Mouse (Mus musculus): ENCODE measurements around the gene Tmeff2. TPM values are rescaled to one million over a fixed set of nuclear protein-coding genes. Genes with fewer than 3 reads are reported as not detected.
"Not testable (repeated sequence)": the region's sequence is repeated elsewhere in the genome, so short reads cannot be mapped to it uniquely, and the experiment has no call there.

Tmeff2 gene
- polyA plus RNA-seq (2015; fragmentation: Nextera tagmentation; extraction: Ambion mirVana), result 3.9 and 4.7 TPM in 2 replicates

- H3K9me3 ChIP-seq (ENCODE audit: low read length); H3K36me3 ChIP-seq (ENCODE audit: insufficient read depth, low read length); ATAC-seq (ENCODE audit: low FRiP score, low TSS enrichment); H3K4me1 ChIP-seq (ENCODE audit: insufficient read depth, low read length); H3K27me3 ChIP-seq (ENCODE audit: insufficient read depth, low read length); H3K27ac ChIP-seq (ENCODE audit: low read length); H3K4me3 ChIP-seq (ENCODE audit: low read length); H3K9ac ChIP-seq (replicated peaks; ENCODE audit: low read length); H3K4me2 ChIP-seq (replicated peaks; ENCODE audit: low read depth, low read length): not testable (repeated sequence)
- WGBS, result 89% methylated on average over 9 of the region's 9 CpGs
Observed at GRCm38 (mm10) chr1:50900386-50900785, at the start of gene Tmeff2. Gene Tmeff2 (plus strand): TSS chr1:50900647.

- Histone ChIP-seq H3K27me3 (ENCODE audit: insufficient read depth, low read length) (no peaks in the 10 kb centered on the region), H3K4me3 (ENCODE audit: low read length) (no peak overlapping the region), H3K4me1 (ENCODE audit: insufficient read depth, low read length) (no peaks in the 10 kb centered on the region), H3K27ac (ENCODE audit: low read length) (no peak overlapping the region), H3K9me3 (ENCODE audit: low read length) (no peaks in the 10 kb centered on the region), H3K36me3 (ENCODE audit: insufficient read depth, low read length) (no peaks in the 10 kb centered on the region), H3K9ac (replicated peaks; ENCODE audit: low read length) (no peak overlapping the region), H3K4me2 (replicated peaks; ENCODE audit: low read depth, low read length) (no peak overlapping the region)
- 86% methylated on average over 2 of the region's 2 CpGs for WGBS
- no peak for ATAC-seq (ENCODE audit: low FRiP score, low TSS enrichment)
Observed at GRCm38 (mm10) chr1:50861515-50861914, 38.9 kb upstream of the Tmeff2 start.

- Histone ChIP-seq H3K4me1 (ENCODE audit: insufficient read depth, low read length) (no peaks in the 10 kb centered on the region), H3K27me3 (ENCODE audit: insufficient read depth, low read length) (no peaks in the 10 kb centered on the region), H3K9me3 (ENCODE audit: low read length) (0 out of 2 replicates have a peak, but pooled peaks cover 2% of the 10 kb centered on the region), H3K4me3 (ENCODE audit: low read length) (no peak overlapping the region), H3K4me2 (replicated peaks; ENCODE audit: low read depth, low read length) (no peak overlapping the region), H3K9ac (replicated peaks; ENCODE audit: low read length) (no peak overlapping the region), H3K36me3 (ENCODE audit: insufficient read depth, low read length) (no peaks in the 10 kb centered on the region), H3K27ac (ENCODE audit: low read length) (no peak overlapping the region)
- no peak for ATAC-seq (ENCODE audit: low FRiP score, low TSS enrichment)
- WGBS, result 65% methylated on average over 6 of the region's 6 CpGs
Observed at GRCm38 (mm10) chr1:50897696-50898095, 2.8 kb upstream of the Tmeff2 start.

- WGBS, result 40% methylated on average over 5 of the region's 5 CpGs
- H3K27ac ChIP-seq (ENCODE audit: low read length), result no peak overlapping the region
- H3K4me2 ChIP-seq (replicated peaks; ENCODE audit: low read depth, low read length), result no peak overlapping the region
- H3K9me3 ChIP-seq (ENCODE audit: low read length), result no peaks in the 10 kb centered on the region
- H3K27me3 ChIP-seq (ENCODE audit: insufficient read depth, low read length), result peaks cover 25% of the 10 kb centered on the region
- H3K9ac ChIP-seq (replicated peaks; ENCODE audit: low read length), result no peak overlapping the region
- ATAC-seq (ENCODE audit: low FRiP score, low TSS enrichment), result no peak
- H3K36me3 ChIP-seq (ENCODE audit: insufficient read depth, low read length), result no peaks in the 10 kb centered on the region
- H3K4me1 ChIP-seq (ENCODE audit: insufficient read depth, low read length), result peaks cover 13% of the 10 kb centered on the region
- no peak overlapping the region for H3K4me3 ChIP-seq (ENCODE audit: low read length)
Observed at GRCm38 (mm10) chr1:50924838-50925355, 24.4 kb downstream of the Tmeff2 start.

- no peaks in the 10 kb centered on the region for H3K9me3 ChIP-seq (ENCODE audit: low read length)
- ATAC-seq (ENCODE audit: low FRiP score, low TSS enrichment), result no peak
- peaks cover 25% of the 10 kb centered on the region for H3K27me3 ChIP-seq (ENCODE audit: insufficient read depth, low read length)
- no peak overlapping the region for H3K27ac ChIP-seq (ENCODE audit: low read length)
- peak overlapping the region; percentile 99; the same call in 1 of the 2 replicates for H3K4me2 ChIP-seq (replicated peaks; ENCODE audit: low read depth, low read length)
- H3K4me1 ChIP-seq (ENCODE audit: insufficient read depth, low read length), result peaks cover 13% of the 10 kb centered on the region
- no peaks in the 10 kb centered on the region for H3K36me3 ChIP-seq (ENCODE audit: insufficient read depth, low read length)
- H3K4me3 ChIP-seq (ENCODE audit: low read length), result no peak overlapping the region
- H3K9ac ChIP-seq (replicated peaks; ENCODE audit: low read length), result no peak overlapping the region
- 11% methylated on average over 13 of the region's 13 CpGs for WGBS
Observed at GRCm38 (mm10) chr1:50925356-50925921, 25.0 kb downstream of the Tmeff2 start.

GRCm38 (mm10) chr1:50926374-50927060 is 26.1 kb downstream of the Tmeff2 start:
- Histone ChIP-seq H3K4me2 (replicated peaks; ENCODE audit: low read depth, low read length) (peak overlapping the region; percentile 99), H3K9ac (replicated peaks; ENCODE audit: low read length) (peak overlapping the region; percentile 33), H3K36me3 (ENCODE audit: insufficient read depth, low read length) (no peaks in the 10 kb centered on the region), H3K9me3 (ENCODE audit: low read length) (no peaks in the 10 kb centered on the region), H3K27me3 (ENCODE audit: insufficient read depth, low read length) (peaks cover 25% of the 10 kb centered on the region), H3K4me1 (ENCODE audit: insufficient read depth, low read length) (peaks cover 13% of the 10 kb centered on the region), H3K4me3 (ENCODE audit: low read length) (peak overlapping the region; percentile 54), H3K27ac (ENCODE audit: low read length) (no peak overlapping the region)
- peak; percentile 52; the same call in 1 of the 2 replicates for ATAC-seq (ENCODE audit: low FRiP score, low TSS enrichment)
- 1% methylated on average over 23 of the region's 23 CpGs for WGBS

- 0% methylated on average over 37 of the region's 37 CpGs for WGBS
- H3K4me3 ChIP-seq (ENCODE audit: low read length), result peak overlapping the region; percentile 54
- H3K4me2 ChIP-seq (replicated peaks; ENCODE audit: low read depth, low read length), result peak overlapping the region; percentile 99
- peak; percentile 98 for ATAC-seq (ENCODE audit: low FRiP score, low TSS enrichment)
- no peak overlapping the region for H3K27ac ChIP-seq (ENCODE audit: low read length)
- no peaks in the 10 kb centered on the region for H3K9me3 ChIP-seq (ENCODE audit: low read length)
- H3K4me1 ChIP-seq (ENCODE audit: insufficient read depth, low read length), result peaks cover 13% of the 10 kb centered on the region
- H3K27me3 ChIP-seq (ENCODE audit: insufficient read depth, low read length), result peaks cover 25% of the 10 kb centered on the region
- H3K9ac ChIP-seq (replicated peaks; ENCODE audit: low read length), result peak overlapping the region; percentile 53
- H3K36me3 ChIP-seq (ENCODE audit: insufficient read depth, low read length), result no peaks in the 10 kb centered on the region
Observed at GRCm38 (mm10) chr1:50927077-50927611, 26.7 kb downstream of the Tmeff2 start.

- under 1% methylated on average over 35 of the region's 35 CpGs for WGBS
- ATAC-seq (ENCODE audit: low FRiP score, low TSS enrichment), result peak; percentile 67
- Histone ChIP-seq H3K4me1 (ENCODE audit: insufficient read depth, low read length) (peaks cover 13% of the 10 kb centered on the region), H3K4me3 (ENCODE audit: low read length) (peak overlapping the region; percentile 54), H3K9me3 (ENCODE audit: low read length) (no peaks in the 10 kb centered on the region), H3K9ac (replicated peaks; ENCODE audit: low read length) (peak overlapping the region; percentile 53), H3K36me3 (ENCODE audit: insufficient read depth, low read length) (no peaks in the 10 kb centered on the region), H3K27me3 (ENCODE audit: insufficient read depth, low read length) (peaks cover 25% of the 10 kb centered on the region), H3K27ac (ENCODE audit: low read length) (no peak overlapping the region), H3K4me2 (replicated peaks; ENCODE audit: low read depth, low read length) (peak overlapping the region; percentile 99)
Observed at GRCm38 (mm10) chr1:50927679-50928187, 27.3 kb downstream of the Tmeff2 start.

GRCm38 (mm10) chr1:50928776-50929175 is 28.3 kb downstream of the Tmeff2 start:
- H3K9me3 ChIP-seq (ENCODE audit: low read length), result no peaks in the 10 kb centered on the region
- H3K4me3 ChIP-seq (ENCODE audit: low read length), result no peak overlapping the region; the same call in 1 of the 2 replicates
- H3K9ac ChIP-seq (replicated peaks; ENCODE audit: low read length), result no peak overlapping the region
- peaks cover 13% of the 10 kb centered on the region for H3K4me1 ChIP-seq (ENCODE audit: insufficient read depth, low read length)
- whole genome bisulfite sequencing, result 17% methylated on average over 3 of the region's 3 CpGs
- H3K27ac ChIP-seq (ENCODE audit: low read length), result no peak overlapping the region
- H3K27me3 ChIP-seq (ENCODE audit: insufficient read depth, low read length), result peaks cover 25% of the 10 kb centered on the region
- no peak for ATAC-seq (ENCODE audit: low FRiP score, low TSS enrichment)
- H3K36me3 ChIP-seq (ENCODE audit: insufficient read depth, low read length), result no peaks in the 10 kb centered on the region
- no peak overlapping the region for H3K4me2 ChIP-seq (replicated peaks; ENCODE audit: low read depth, low read length)

Measured in kidney, embryonic 16.5 days (tissue).